Mouse (Mus musculus): Measurements from ENCODE around the gene Plppr2. TPM values are rescaled to one million over a fixed set of nuclear protein-coding genes. Genes with fewer than 3 reads are reported as not detected.

The Plppr2 gene
- polyA plus RNA-seq, 1 experiment from 2014 or later = 0.70 TPM

DNA sequence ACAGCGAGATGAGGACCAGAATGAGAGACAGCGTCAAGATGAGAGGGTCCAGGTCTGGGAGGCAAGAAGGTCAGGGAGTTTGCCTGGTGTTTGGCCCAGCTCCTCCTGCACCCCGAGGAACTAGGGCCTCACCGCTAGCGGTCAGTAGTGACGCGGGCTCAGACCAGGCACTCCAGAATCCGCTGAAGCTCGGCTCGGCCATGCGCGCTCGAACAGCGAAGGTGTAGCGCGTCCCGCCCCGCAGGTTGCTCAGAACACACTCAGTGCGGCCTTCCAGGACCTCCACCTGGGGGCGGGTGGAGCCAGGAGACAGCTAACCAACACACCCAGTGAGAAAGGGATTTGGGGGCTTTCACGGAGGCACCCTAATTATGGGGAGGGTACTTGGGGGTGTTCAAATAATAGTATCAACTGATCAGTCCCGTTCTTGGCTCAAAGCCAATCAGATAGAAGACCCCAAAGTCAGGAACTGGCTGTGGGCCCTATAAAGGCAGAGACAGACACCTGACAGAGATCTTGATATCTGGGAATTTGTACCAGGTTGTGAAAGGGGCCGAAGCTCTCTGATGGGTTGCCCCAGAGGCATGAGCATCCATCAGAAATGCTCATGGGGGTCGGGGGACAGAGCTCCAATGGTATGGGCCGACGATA is 23.9 kb downstream of the Plppr2 start:
- H3K27ac ChIP-seq (ENCODE audit: low read depth) = no peak overlapping the region
- no peaks in the 10 kb centered on the region for H3K9me3 ChIP-seq (ENCODE audit: low read length)
- H3K4me2 ChIP-seq (ENCODE audit: low read depth, low read length) = peak overlapping the region; percentile 71
- TF ChIP-seq EP300 (IDR thresholded peaks at IDR 0.05; ENCODE audit: low read depth) (no peak), CTCF (IDR thresholded peaks at IDR 0.05; ENCODE audit: low read depth) (peak; percentile 44)
- peaks cover 32% of the 10 kb centered on the region for H3K36me3 ChIP-seq (replicated peaks; ENCODE audit: insufficient read depth, low read length)
- peaks cover 37% of the 10 kb centered on the region for H3K4me1 ChIP-seq (ENCODE audit: insufficient read depth)
- H3K9ac ChIP-seq (replicated peaks) = peak overlapping the region; percentile 70
- ATAC-seq = no peak
- peak overlapping the region; percentile 74 for H3K4me3 ChIP-seq (ENCODE audit: low read depth, low read length)
- 0 out of 2 replicates have a peak, but pooled peaks cover 11% of the 10 kb centered on the region for H3K27me3 ChIP-seq (ENCODE audit: insufficient read depth, low read length)
- 38% methylated on average over 26 of the region's 26 CpGs for WGBS (ENCODE audit: insufficient replicate concordance)
- peak; percentile 55 for DNase-seq

DNA sequence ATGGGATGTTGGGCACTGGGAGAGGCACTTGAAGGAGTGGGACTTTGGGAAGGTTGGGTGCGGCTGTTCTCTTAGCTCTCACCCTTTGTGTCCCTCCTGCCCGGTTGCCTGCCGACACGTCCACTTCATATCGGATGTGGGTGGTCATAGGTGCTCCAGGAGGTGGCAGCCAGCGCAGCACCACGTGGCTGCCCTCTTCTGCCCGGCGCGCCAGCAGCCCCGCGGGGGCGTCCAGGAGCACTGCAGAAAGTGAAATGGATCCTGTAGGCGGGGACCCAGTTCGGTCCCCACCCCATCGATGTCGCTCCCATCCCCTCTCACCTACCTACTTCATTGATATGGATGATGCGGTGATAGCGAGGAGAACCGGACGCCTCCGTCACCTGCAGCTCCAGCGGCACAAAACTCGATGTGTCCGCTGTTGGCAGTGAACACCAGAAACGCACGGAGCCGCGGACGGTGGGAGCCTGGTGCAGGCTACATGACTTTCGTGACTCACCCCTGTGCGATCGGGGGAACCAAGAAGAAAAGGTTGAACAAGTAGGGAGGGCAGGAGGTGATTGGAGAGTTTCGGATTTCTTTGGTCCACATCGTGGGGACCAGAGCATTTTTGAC is 24.6 kb downstream of the Plppr2 start:
- Histone ChIP-seq H3K4me1 (ENCODE audit: insufficient read depth) (peaks cover 34% of the 10 kb centered on the region), H3K4me3 (ENCODE audit: low read depth, low read length) (peak overlapping the region; percentile 74), H3K36me3 (replicated peaks; ENCODE audit: insufficient read depth, low read length) (peaks cover 32% of the 10 kb centered on the region), H3K27me3 (ENCODE audit: insufficient read depth, low read length) (0 out of 2 replicates have a peak, but pooled peaks cover 11% of the 10 kb centered on the region), H3K27ac (ENCODE audit: low read depth) (peak overlapping the region; percentile 81), H3K9me3 (ENCODE audit: low read length) (no peaks in the 10 kb centered on the region), H3K4me2 (ENCODE audit: low read depth, low read length) (peak overlapping the region; percentile 71), H3K9ac (replicated peaks) (peak overlapping the region; percentile 70)
- ATAC-seq = no peak
- DNase-seq = peak; percentile 47
- TF ChIP-seq EP300 (IDR thresholded peaks at IDR 0.05; ENCODE audit: low read depth) (no peak), CTCF (IDR thresholded peaks at IDR 0.05; ENCODE audit: low read depth) (0 out of 2 replicates have a peak, but pooled peaks have one; percentile 7)
- 4% methylated on average over 35 of the region's 35 CpGs for WGBS (ENCODE audit: insufficient replicate concordance)

DNA sequence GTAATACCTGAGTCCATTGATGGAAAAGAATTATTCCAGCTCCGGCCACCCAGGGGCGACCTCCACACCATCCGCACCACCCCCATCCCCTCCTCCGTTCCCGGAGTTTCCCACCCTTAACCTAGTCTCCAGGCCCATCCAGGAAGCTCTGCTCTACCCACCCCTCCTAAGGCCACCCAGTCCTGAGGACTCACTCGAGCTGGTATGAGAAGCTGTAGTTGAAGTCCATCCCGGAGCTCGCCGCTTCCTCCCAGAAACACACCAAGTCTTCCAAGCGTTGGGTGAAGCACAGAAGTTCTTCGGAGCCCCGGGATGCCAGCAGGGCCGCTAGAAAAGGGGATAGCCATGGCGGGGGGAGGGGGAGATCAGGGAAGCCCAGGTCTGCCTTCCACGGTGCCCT is 25.2 kb downstream of the Plppr2 start:
- 0% methylated on average over 15 of the region's 15 CpGs for WGBS (ENCODE audit: insufficient replicate concordance)
- Histone ChIP-seq H3K27ac (ENCODE audit: low read depth) (peak overlapping the region; percentile 81), H3K4me2 (ENCODE audit: low read depth, low read length) (peak overlapping the region; percentile 71), H3K4me3 (ENCODE audit: low read depth, low read length) (peak overlapping the region; percentile 74), H3K27me3 (ENCODE audit: insufficient read depth, low read length) (0 out of 2 replicates have a peak, but pooled peaks cover 11% of the 10 kb centered on the region), H3K9me3 (ENCODE audit: low read length) (no peaks in the 10 kb centered on the region), H3K9ac (replicated peaks) (peak overlapping the region; percentile 70), H3K4me1 (ENCODE audit: insufficient read depth) (peaks cover 32% of the 10 kb centered on the region), H3K36me3 (replicated peaks; ENCODE audit: insufficient read depth, low read length) (peaks cover 32% of the 10 kb centered on the region)
- ATAC-seq (peak; percentile 29), DNase-seq (peak; percentile 34)
- TF ChIP-seq EP300 (IDR thresholded peaks at IDR 0.05; ENCODE audit: low read depth) (no peak), CTCF (IDR thresholded peaks at IDR 0.05; ENCODE audit: low read depth) (peak; percentile 20; the same call in 1 of the 2 replicates)

- DNase-seq (peak; percentile 94), ATAC-seq (peak; percentile 93)
- H3K9me3 ChIP-seq (ENCODE audit: low read length) = no peaks in the 10 kb centered on the region
- peak; percentile 36; the same call in 1 of the 2 replicates for TF ChIP-seq CTCF (IDR thresholded peaks at IDR 0.05; ENCODE audit: low read depth)
- TF ChIP-seq EP300 (IDR thresholded peaks at IDR 0.05; ENCODE audit: low read depth) = peak; percentile 93
- peak overlapping the region; percentile 74 for H3K4me3 ChIP-seq (ENCODE audit: low read depth, low read length)
- H3K4me2 ChIP-seq (ENCODE audit: low read depth, low read length) = peak overlapping the region; percentile 71
- H3K9ac ChIP-seq (replicated peaks) = peak overlapping the region; percentile 70
- H3K4me1 ChIP-seq (ENCODE audit: insufficient read depth) = peaks cover 32% of the 10 kb centered on the region
- H3K36me3 ChIP-seq (replicated peaks; ENCODE audit: insufficient read depth, low read length) = peaks cover 32% of the 10 kb centered on the region
- H3K27me3 ChIP-seq (ENCODE audit: insufficient read depth, low read length) = 0 out of 2 replicates have a peak, but pooled peaks cover 11% of the 10 kb centered on the region
- WGBS (ENCODE audit: insufficient replicate concordance) = 3% methylated on average over 34 of the region's 34 CpGs
- H3K27ac ChIP-seq (ENCODE audit: low read depth) = peak overlapping the region; percentile 81
Measured at GRCm38 (mm10) chr9:21962416-21963059, 25.7 kb downstream of the Plppr2 start.

- DNase-seq = peak; percentile 84
- H3K36me3 ChIP-seq (replicated peaks; ENCODE audit: insufficient read depth, low read length) = peaks cover 30% of the 10 kb centered on the region
- H3K27me3 ChIP-seq (ENCODE audit: insufficient read depth, low read length) = 0 out of 2 replicates have a peak, but pooled peaks cover 11% of the 10 kb centered on the region
- 21% methylated on average over 7 of the region's 8 CpGs for WGBS (ENCODE audit: insufficient replicate concordance)
- H3K4me2 ChIP-seq (ENCODE audit: low read depth, low read length) = peak within 1 kb of the TSS; percentile 71
- no peak for TF ChIP-seq CTCF (IDR thresholded peaks at IDR 0.05; ENCODE audit: low read depth)
- TF ChIP-seq EP300 (IDR thresholded peaks at IDR 0.05; ENCODE audit: low read depth) = peak; percentile 51; the same call in 1 of the 2 replicates
- H3K9ac ChIP-seq (replicated peaks) = peak within 1 kb of the TSS; percentile 70
- ATAC-seq = peak; percentile 66
- H3K4me1 ChIP-seq (ENCODE audit: insufficient read depth) = peaks cover 32% of the 10 kb centered on the region
- H3K4me3 ChIP-seq (ENCODE audit: low read depth, low read length) = peak within 1 kb of the TSS; percentile 74
- peak within 1 kb of the TSS; percentile 81 for H3K27ac ChIP-seq (ENCODE audit: low read depth)
- H3K9me3 ChIP-seq (ENCODE audit: low read length) = no peaks in the 10 kb centered on the region
Measured at GRCm38 (mm10) chr9:21963417-21963816, 26.6 kb downstream of the Plppr2 start, which contains the start of gene Epor. TSS of gene Epor (minus strand) at chr9:21963506.

GRCm38 (mm10) chr9:21968883-21969282 is 32.0 kb downstream of the Plppr2 start:
- WGBS (ENCODE audit: insufficient replicate concordance) = 34% methylated on average over 6 of the region's 6 CpGs
- no peak overlapping the region for H3K27ac ChIP-seq (ENCODE audit: low read depth)
- DNase-seq = no peak
- no peaks in the 10 kb centered on the region for H3K9me3 ChIP-seq (ENCODE audit: low read length)
- no peaks in the 10 kb centered on the region for H3K36me3 ChIP-seq (replicated peaks; ENCODE audit: insufficient read depth, low read length)
- H3K4me1 ChIP-seq (ENCODE audit: insufficient read depth) = peaks cover 5% of the 10 kb centered on the region
- no peaks in the 10 kb centered on the region for H3K27me3 ChIP-seq (ENCODE audit: insufficient read depth, low read length)
- no peak for ATAC-seq
- H3K4me3 ChIP-seq (ENCODE audit: low read depth, low read length) = no peak overlapping the region
- no peak for TF ChIP-seq EP300 (IDR thresholded peaks at IDR 0.05; ENCODE audit: low read depth)
- TF ChIP-seq CTCF (IDR thresholded peaks at IDR 0.05; ENCODE audit: low read depth) = no peak
- H3K9ac ChIP-seq (replicated peaks) = no peak overlapping the region
- H3K4me2 ChIP-seq (ENCODE audit: low read depth, low read length) = no peak overlapping the region

Measured in liver, postnatal 0 days (tissue).